Mouse (Mus musculus): ENCODE measurements around the gene Ms4a12. TPM values are rescaled to one million over a fixed set of nuclear protein-coding genes. Genes with fewer than 3 reads are reported as not detected.

Gene Ms4a12
- polyA plus RNA-seq (2017; shearing (Covaris generic)) = not detected

GRCm38 (mm10) chr19:11232348-11232747 lies at the start of gene Ms4a12:
TSS of gene Ms4a12 (minus strand) at chr19:11232448.

GRCm38 (mm10) chr19:11266052-11266845 lies 34.0 kb upstream of the Ms4a12 start, which contains the start of gene Ms4a1:
TSS of gene Ms4a1 (minus strand) at chr19:11266241.

GRCm38 (mm10) chr19:11196546-11196945 lies 35.7 kb downstream of the Ms4a12 start, which contains the start of gene Ms4a13:
TSS of gene Ms4a13 (minus strand) at chr19:11196737.

GRCm38 (mm10) chr19:11165172-11165571 lies 67.1 kb downstream of the Ms4a12 start, which contains the start of gene 1700025F22Rik:
TSS of gene 1700025F22Rik (minus strand) at chr19:11165320.

Other genes starting within 250 kb of the Ms4a12 start
- gene Ms4a15, start 239.2 kb downstream of the Ms4a12 start, polyA plus RNA-seq (2017; shearing (Covaris generic)) = not detected
- gene Ms4a18, start 214.4 kb downstream of the Ms4a12 start, polyA plus RNA-seq (2017; shearing (Covaris generic)) = not detected
- 1 to 10 TPM in 1 of 2 experiments, under 1 TPM in 1; 0.18 to 5.1 TPM for gene Ms4a8a, start 151.3 kb downstream of the Ms4a12 start, polyA plus RNA-seq (2017; shearing (Covaris generic))
- not detected for gene 1700017D01Rik, start 101.6 kb downstream of the Ms4a12 start, polyA plus RNA-seq (2017; shearing (Covaris generic))
- not detected for gene 1700025F22Rik, start 67.1 kb downstream of the Ms4a12 start, polyA plus RNA-seq (2017; shearing (Covaris generic))
- not detected for gene Ms4a13, start 35.7 kb downstream of the Ms4a12 start, polyA plus RNA-seq (2017; shearing (Covaris generic))
- gene Ms4a1, start 33.8 kb upstream of the Ms4a12 start, polyA plus RNA-seq (2017; shearing (Covaris generic)) = 1 to 10 TPM; 4.1 to 7.3 TPM
- gene Ms4a5, start 51.4 kb upstream of the Ms4a12 start, polyA plus RNA-seq (2017; shearing (Covaris generic)) = not detected
- under 1 TPM in 1 of 2 experiments, not detected in 1; 0.28 TPM for gene Ms4a14, start 82.0 kb upstream of the Ms4a12 start, polyA plus RNA-seq (2017; shearing (Covaris generic))
- gene Ms4a7, start 103.7 kb upstream of the Ms4a12 start, polyA plus RNA-seq (2017; shearing (Covaris generic)) = 1 to 10 TPM in 1 of 2 experiments, under 1 TPM in 1; 0.95 to 4.4 TPM
- gene Ms4a4a, start 143.1 kb upstream of the Ms4a12 start, polyA plus RNA-seq (2017; shearing (Covaris generic)) = 1 to 10 TPM in 1 of 2 experiments, under 1 TPM in 1; 0.72 to 6.9 TPM
- gene Ms4a4c, start 172.3 kb upstream of the Ms4a12 start, polyA plus RNA-seq (2017; shearing (Covaris generic)) = 100 to 1,000 TPM in 1 of 2 experiments, 10 to 100 TPM in 1; 39.1 to 113 TPM
- gene Ms4a4b, start 211.1 kb upstream of the Ms4a12 start, polyA plus RNA-seq (2017; shearing (Covaris generic)) = 1,000 to 10,000 TPM; 3,085 to 3,790 TPM
- gene Ms4a6c, start 236.9 kb upstream of the Ms4a12 start, polyA plus RNA-seq (2017; shearing (Covaris generic)) = 1 to 10 TPM; 9.0 to 9.1 TPM